Mouse (Mus musculus): ENCODE results near the gene Ranbp3l. TPM values are rescaled to one million over a fixed set of nuclear protein-coding genes. Genes with fewer than 3 reads are reported as not detected.

The Ranbp3l gene
- polyA plus RNA-seq, 1 experiment from 2014 or later, result 0.31 TPM

DNA sequence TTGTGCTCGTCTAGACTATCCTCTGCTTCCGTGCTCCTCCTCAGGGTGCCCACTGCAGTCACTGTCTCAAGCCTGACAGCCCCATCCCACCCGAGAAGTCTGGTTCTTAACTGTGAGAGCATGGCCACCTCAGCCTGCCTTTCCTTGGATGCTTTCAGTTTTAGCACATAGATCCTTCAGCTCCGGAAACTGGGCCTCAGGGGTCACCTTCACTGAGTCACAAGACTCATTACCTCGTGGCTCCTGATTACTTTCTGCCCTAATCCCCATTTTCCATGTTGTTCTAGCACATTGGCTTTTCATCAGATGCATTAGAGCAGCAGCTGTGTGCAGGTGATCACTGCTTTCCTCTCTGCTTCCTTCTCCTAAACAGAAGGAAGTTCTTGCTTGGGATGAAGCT, 119.7 kb downstream of the Ranbp3l start:
- Histone ChIP-seq H3K27me3 (replicated peaks; ENCODE audit: control insufficient read depth, insufficient read depth, low read length) (no peaks in the 10 kb centered on the region), H3K27ac (ENCODE audit: low read length) (peak overlapping the region; percentile 91; the same call in 1 of the 2 replicates), H3K4me3 (ENCODE audit: low read length) (no peak overlapping the region), H3K4me2 (ENCODE audit: low read depth, low read length) (no peak overlapping the region), H3K4me1 (ENCODE audit: control insufficient read depth, insufficient read depth, low read length) (peaks cover 12% of the 10 kb centered on the region; the same call in 1 of the 2 replicates), H3K36me3 (ENCODE audit: control insufficient read depth, insufficient read depth, low read length) (peaks cover 7% of the 10 kb centered on the region; the same call in 1 of the 2 replicates), H3K9me3 (ENCODE audit: control insufficient read depth, low read length) (no peaks in the 10 kb centered on the region), H3K9ac (ENCODE audit: low read depth, low read length) (no peak overlapping the region)
- no peak for ATAC-seq
- WGBS, result 73% methylated on average over 5 of the region's 5 CpGs

DNA sequence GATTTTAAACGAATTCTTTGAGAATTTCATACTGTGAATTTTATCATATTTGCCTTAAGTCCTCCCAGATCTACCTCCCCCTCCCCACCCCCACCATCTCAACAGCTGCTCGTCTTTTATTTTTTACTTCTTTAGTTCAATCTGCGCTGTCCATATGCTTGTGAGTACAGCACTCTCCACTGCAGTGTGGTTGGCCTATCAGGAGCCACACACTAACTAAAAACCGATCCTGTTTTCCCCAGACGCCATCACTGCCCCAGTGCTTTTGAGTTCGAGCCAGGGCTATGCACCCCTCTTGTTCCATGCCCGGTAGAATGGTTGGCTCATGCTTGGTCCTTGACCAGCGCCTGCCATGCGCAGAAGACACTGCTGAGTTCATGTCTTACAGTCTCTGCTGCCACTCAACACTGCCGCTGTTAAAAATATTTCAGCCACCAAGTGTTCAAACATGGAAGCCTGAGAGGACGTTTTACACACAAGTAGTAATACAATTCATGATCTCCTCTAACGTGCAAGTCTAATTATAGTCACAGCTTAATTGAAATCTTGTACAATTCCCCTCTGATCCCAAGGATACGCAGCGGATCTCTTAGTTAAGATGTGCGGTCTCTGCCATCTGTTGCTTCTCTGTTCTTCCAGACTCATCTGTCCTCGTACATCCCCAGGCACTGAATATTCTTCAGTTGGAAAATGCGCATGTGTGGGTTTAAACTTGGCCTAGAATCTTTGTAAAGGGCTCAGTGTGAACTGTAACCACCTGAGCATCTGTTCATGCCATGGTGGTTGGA, 120.3 kb downstream of the Ranbp3l start:
- WGBS, result 85% methylated on average over 17 of the region's 17 CpGs

DNA sequence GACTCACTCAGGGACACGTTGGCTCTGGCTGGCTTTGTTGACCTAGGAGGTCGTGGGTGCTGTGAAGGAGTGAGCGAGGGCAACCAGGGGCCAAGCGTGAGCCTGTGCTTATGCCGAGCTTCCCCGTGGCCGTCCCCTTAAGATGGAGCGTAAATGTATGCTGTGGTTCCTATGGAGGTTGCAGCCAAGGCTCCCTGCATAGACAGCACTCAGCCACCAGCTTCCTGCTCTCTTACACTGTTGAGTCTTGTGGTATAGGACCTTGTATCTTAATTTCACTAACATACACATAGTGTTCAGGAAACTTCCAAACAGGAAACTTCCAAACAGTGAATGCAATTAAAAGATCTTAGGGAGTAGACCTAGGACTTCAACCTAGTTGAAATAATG, 120.9 kb downstream of the Ranbp3l start:
- Histone ChIP-seq H3K4me1 (ENCODE audit: control insufficient read depth, insufficient read depth, low read length) (peaks cover 12% of the 10 kb centered on the region; the same call in 1 of the 2 replicates), H3K27ac (ENCODE audit: low read length) (peak overlapping the region; percentile 91), H3K4me2 (ENCODE audit: low read depth, low read length) (no peak overlapping the region), H3K36me3 (ENCODE audit: control insufficient read depth, insufficient read depth, low read length) (peaks cover 9% of the 10 kb centered on the region; the same call in 1 of the 2 replicates), H3K4me3 (ENCODE audit: low read length) (no peak overlapping the region), H3K9me3 (ENCODE audit: control insufficient read depth, low read length) (no peaks in the 10 kb centered on the region), H3K27me3 (replicated peaks; ENCODE audit: control insufficient read depth, insufficient read depth, low read length) (no peaks in the 10 kb centered on the region), H3K9ac (ENCODE audit: low read depth, low read length) (peak overlapping the region; percentile 19; the same call in 1 of the 2 replicates)
- 63% methylated on average over 8 of the region's 8 CpGs for WGBS
- peak; percentile 80 for ATAC-seq

More for the DNA sequence above, 120.3 kb downstream of the Ranbp3l start:
- H3K4me2 ChIP-seq (ENCODE audit: low read depth, low read length), result no peak overlapping the region
- peak overlapping the region; percentile 19; the same call in 1 of the 2 replicates for H3K9ac ChIP-seq (ENCODE audit: low read depth, low read length)
- H3K4me3 ChIP-seq (ENCODE audit: low read length), result no peak overlapping the region
- H3K36me3 ChIP-seq (ENCODE audit: control insufficient read depth, insufficient read depth, low read length), result peaks cover 7% of the 10 kb centered on the region; the same call in 1 of the 2 replicates
- peaks cover 12% of the 10 kb centered on the region; the same call in 1 of the 2 replicates for H3K4me1 ChIP-seq (ENCODE audit: control insufficient read depth, insufficient read depth, low read length)
- H3K27ac ChIP-seq (ENCODE audit: low read length), result peak overlapping the region; percentile 91
- no peaks in the 10 kb centered on the region for H3K27me3 ChIP-seq (replicated peaks; ENCODE audit: control insufficient read depth, insufficient read depth, low read length)
- H3K9me3 ChIP-seq (ENCODE audit: control insufficient read depth, low read length), result no peaks in the 10 kb centered on the region
- no peak for ATAC-seq

DNA sequence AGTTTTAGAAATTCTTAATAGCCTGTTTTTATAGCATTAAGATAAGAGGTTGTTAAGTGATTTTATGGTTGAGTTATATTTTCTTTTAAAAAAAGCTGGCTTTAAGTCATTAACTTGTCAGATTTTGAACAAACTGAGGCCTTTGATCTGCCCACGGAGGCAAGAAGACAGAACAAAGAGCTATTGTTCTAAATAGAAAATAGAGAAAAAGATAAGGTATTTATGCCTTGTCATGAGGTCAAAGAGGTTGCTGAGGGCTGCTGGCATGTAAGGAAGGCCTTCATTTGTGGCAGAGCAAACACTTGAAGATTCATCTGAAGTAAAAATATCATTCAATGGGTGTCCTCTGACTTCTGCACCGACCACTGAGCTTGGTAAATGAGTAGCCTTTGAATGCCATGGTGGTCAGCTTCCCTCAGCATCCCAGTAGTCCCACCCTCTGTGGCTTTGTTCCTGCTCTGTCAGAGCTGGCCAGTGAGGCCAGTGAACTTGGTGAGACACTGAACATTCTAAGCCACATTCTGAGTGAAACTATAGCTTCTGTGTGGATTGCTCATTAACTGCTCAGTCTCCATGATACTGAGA, 121.5 kb downstream of the Ranbp3l start:
- ATAC-seq, result peak; percentile 70
- H3K9me3 ChIP-seq (ENCODE audit: control insufficient read depth, low read length), result no peaks in the 10 kb centered on the region
- no peak overlapping the region for H3K4me2 ChIP-seq (ENCODE audit: low read depth, low read length)
- H3K9ac ChIP-seq (ENCODE audit: low read depth, low read length), result no peak overlapping the region
- H3K4me3 ChIP-seq (ENCODE audit: low read length), result no peak overlapping the region
- no peaks in the 10 kb centered on the region for H3K27me3 ChIP-seq (replicated peaks; ENCODE audit: control insufficient read depth, insufficient read depth, low read length)
- H3K36me3 ChIP-seq (ENCODE audit: control insufficient read depth, insufficient read depth, low read length), result 0 out of 2 replicates have a peak, but pooled peaks cover 7% of the 10 kb centered on the region
- 35% methylated on average over 2 of the region's 2 CpGs for WGBS
- H3K4me1 ChIP-seq (ENCODE audit: control insufficient read depth, insufficient read depth, low read length), result peaks cover 17% of the 10 kb centered on the region
- H3K27ac ChIP-seq (ENCODE audit: low read length), result peak overlapping the region; percentile 72

DNA sequence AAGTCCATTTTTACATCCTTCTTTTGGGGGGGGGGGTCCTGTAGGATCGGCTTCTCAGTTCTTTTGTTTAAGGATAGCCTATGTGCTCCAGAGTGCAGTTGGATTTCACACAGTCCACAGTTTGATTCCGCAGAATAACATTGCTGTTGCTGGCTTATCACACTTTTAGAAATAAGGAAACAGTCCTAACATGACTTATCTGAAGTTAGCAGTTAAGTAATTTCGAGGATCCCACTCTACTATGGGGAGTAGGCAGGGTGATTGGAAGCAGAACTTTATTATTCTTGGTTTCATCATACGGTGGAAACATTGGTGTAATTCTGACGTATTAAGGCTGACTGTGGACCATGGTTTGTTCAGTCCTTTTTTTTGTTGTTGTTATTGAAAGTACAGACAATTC, 122.9 kb downstream of the Ranbp3l start:
- Histone ChIP-seq H3K4me1 (ENCODE audit: control insufficient read depth, insufficient read depth, low read length) (peaks cover 20% of the 10 kb centered on the region), H3K9me3 (ENCODE audit: control insufficient read depth, low read length) (no peaks in the 10 kb centered on the region), H3K27me3 (replicated peaks; ENCODE audit: control insufficient read depth, insufficient read depth, low read length) (no peaks in the 10 kb centered on the region), H3K4me3 (ENCODE audit: low read length) (no peak overlapping the region), H3K36me3 (ENCODE audit: control insufficient read depth, insufficient read depth, low read length) (0 out of 2 replicates have a peak, but pooled peaks cover 7% of the 10 kb centered on the region), H3K9ac (ENCODE audit: low read depth, low read length) (no peak overlapping the region), H3K4me2 (ENCODE audit: low read depth, low read length) (no peak overlapping the region), H3K27ac (ENCODE audit: low read length) (no peak overlapping the region)
- 72% methylated on average over 5 of the region's 5 CpGs for WGBS
- ATAC-seq, result no peak

DNA sequence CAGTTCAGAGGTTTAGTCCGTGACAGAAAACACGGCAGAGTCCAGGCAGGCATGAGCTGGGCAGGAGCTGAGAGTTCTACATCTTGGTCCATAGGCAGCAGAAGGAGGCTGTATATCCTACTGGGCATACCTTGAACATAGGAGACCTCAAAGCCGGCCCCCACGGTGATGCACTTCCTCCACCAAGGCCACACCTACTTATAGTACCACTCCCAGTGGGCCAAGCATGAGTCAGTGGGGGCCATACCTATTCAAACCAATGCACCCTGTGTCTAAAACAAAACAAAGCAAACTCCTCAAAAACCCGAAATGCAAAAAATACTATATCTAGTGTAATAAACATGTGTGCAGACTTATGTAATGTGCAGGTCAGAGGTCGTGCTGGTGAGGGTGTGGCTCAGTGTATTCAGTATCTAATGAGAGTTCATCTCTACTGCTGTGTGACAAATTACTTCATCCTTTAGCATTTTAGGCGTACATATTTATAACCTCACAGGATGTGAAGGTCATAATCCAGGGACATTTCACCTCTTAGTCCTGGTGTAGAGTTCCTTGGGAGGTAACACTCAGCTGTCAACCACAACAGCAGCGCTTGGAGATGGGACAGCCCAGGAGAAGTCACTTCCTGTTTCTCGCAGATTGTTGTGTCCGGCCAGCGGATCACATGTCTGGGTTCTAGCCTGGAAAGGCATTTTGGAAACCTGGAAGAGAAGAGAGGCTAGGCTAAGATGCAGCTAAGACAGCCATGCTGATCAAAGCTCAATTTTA, 126.0 kb downstream of the Ranbp3l start:
- H3K27ac ChIP-seq (ENCODE audit: low read length), result 0 out of 2 replicates have a peak overlapping the region, but pooled peaks have one; percentile 25
- no peak overlapping the region for H3K9ac ChIP-seq (ENCODE audit: low read depth, low read length)
- peaks cover 13% of the 10 kb centered on the region for H3K4me1 ChIP-seq (ENCODE audit: control insufficient read depth, insufficient read depth, low read length)
- H3K4me3 ChIP-seq (ENCODE audit: low read length), result no peak overlapping the region
- H3K27me3 ChIP-seq (replicated peaks; ENCODE audit: control insufficient read depth, insufficient read depth, low read length), result no peaks in the 10 kb centered on the region
- no peaks in the 10 kb centered on the region for H3K9me3 ChIP-seq (ENCODE audit: control insufficient read depth, low read length)
- peak overlapping the region; percentile 16; the same call in 1 of the 2 replicates for H3K4me2 ChIP-seq (ENCODE audit: low read depth, low read length)
- 0 out of 2 replicates have a peak, but pooled peaks cover 7% of the 10 kb centered on the region for H3K36me3 ChIP-seq (ENCODE audit: control insufficient read depth, insufficient read depth, low read length)
- WGBS, result 58% methylated on average over 11 of the region's 11 CpGs
- ATAC-seq, result peak; percentile 32

DNA sequence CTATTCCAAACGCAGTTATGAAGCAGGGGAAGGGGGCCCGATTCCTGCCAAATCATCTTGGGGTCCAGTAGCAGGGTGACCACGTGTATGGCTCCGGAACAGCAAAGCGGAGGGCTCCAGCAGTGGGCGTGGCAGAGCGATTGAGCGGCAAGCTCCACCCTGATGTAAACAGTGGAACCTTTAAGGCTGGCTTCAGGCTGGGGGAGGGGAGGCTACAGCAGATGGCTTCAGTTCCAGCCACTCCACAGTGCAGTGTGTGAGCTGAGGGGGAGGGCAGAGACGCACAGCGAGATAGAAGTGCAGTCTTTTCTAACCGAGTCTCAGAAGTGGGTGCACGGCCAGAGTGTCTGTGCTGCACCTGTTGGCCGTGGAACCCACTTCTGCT, 126.6 kb downstream of the Ranbp3l start:
- peak; percentile 90 for ATAC-seq
- H3K27ac ChIP-seq (ENCODE audit: low read length), result peak overlapping the region; percentile 9; the same call in 1 of the 2 replicates
- H3K4me3 ChIP-seq (ENCODE audit: low read length), result peak overlapping the region; percentile 10; the same call in 1 of the 2 replicates
- peak overlapping the region; percentile 16; the same call in 1 of the 2 replicates for H3K4me2 ChIP-seq (ENCODE audit: low read depth, low read length)
- WGBS, result 10% methylated on average over 13 of the region's 13 CpGs
- H3K9me3 ChIP-seq (ENCODE audit: control insufficient read depth, low read length), result no peaks in the 10 kb centered on the region
- H3K27me3 ChIP-seq (replicated peaks; ENCODE audit: control insufficient read depth, insufficient read depth, low read length), result no peaks in the 10 kb centered on the region
- 0 out of 2 replicates have a peak, but pooled peaks cover 7% of the 10 kb centered on the region for H3K36me3 ChIP-seq (ENCODE audit: control insufficient read depth, insufficient read depth, low read length)
- H3K4me1 ChIP-seq (ENCODE audit: control insufficient read depth, insufficient read depth, low read length), result peaks cover 12% of the 10 kb centered on the region
- no peak overlapping the region; the same call in 1 of the 2 replicates for H3K9ac ChIP-seq (ENCODE audit: low read depth, low read length)

DNA sequence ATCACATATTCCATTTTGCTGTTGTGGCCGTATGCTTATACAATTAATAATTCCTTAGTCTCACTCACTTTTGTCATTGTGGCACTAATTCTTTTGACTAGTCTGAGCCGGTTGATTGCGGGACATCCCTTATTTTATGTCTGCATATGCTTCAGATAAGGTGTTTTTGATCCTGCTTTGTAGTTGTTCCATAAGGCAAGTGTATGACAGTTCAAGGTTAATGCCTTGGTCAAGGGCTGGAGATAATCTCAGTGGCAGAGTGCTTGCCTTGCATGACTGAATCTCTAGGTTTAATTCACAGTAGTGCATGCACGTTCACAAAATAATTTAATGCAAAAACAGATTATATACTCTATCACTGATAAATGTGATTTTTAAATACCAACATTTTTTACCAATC, 129.1 kb downstream of the Ranbp3l start:
- Histone ChIP-seq H3K27me3 (replicated peaks; ENCODE audit: control insufficient read depth, insufficient read depth, low read length) (no peaks in the 10 kb centered on the region), H3K9me3 (ENCODE audit: control insufficient read depth, low read length) (no peaks in the 10 kb centered on the region), H3K27ac (ENCODE audit: low read length) (no peak overlapping the region), H3K4me2 (ENCODE audit: low read depth, low read length) (no peak overlapping the region), H3K36me3 (ENCODE audit: control insufficient read depth, insufficient read depth, low read length) (0 out of 2 replicates have a peak, but pooled peaks cover 8% of the 10 kb centered on the region), H3K9ac (ENCODE audit: low read depth, low read length) (no peak overlapping the region), H3K4me1 (ENCODE audit: control insufficient read depth, insufficient read depth, low read length) (peaks cover 9% of the 10 kb centered on the region), H3K4me3 (ENCODE audit: low read length) (no peak overlapping the region)
- WGBS, result 78% methylated on average over 4 of the region's 4 CpGs
- no peak for ATAC-seq

Measured in intestine, embryonic 16.5 days (tissue).